Mouse (Mus musculus): Measurements from ENCODE around the gene Lsr.
"Not testable (repeated sequence)": the region's sequence is repeated elsewhere in the genome, so short reads cannot be mapped to it uniquely, and the experiment has no call there.

Gene Lsr

DNA sequence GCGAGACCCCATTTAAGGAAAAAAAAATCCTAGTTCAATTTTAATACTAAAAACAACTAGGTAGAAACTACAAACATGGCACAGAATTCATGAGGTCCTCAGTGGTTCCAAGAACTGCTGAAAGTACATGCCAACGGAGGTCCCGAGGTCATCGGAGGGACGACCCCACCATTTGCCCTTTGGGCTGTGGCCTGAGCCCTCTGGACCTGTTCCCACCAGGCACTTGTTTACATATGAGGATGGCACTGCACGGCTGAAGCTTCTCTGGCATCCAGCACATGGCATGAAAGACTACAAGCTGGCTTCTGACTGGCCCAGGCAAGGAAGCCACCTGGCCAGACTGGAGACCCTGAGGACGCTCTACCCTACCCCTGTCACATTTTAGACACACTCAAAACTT lies 8.9 kb downstream of the Lsr start:
- in situ Hi-C loops (cut with MboI, MseI), result no loop called here

GRCm38 (mm10) chr7:30962862-30963261 lies 10.4 kb downstream of the Lsr start:
- in situ Hi-C loops (cut with MboI, MseI), result no loop called here

DNA sequence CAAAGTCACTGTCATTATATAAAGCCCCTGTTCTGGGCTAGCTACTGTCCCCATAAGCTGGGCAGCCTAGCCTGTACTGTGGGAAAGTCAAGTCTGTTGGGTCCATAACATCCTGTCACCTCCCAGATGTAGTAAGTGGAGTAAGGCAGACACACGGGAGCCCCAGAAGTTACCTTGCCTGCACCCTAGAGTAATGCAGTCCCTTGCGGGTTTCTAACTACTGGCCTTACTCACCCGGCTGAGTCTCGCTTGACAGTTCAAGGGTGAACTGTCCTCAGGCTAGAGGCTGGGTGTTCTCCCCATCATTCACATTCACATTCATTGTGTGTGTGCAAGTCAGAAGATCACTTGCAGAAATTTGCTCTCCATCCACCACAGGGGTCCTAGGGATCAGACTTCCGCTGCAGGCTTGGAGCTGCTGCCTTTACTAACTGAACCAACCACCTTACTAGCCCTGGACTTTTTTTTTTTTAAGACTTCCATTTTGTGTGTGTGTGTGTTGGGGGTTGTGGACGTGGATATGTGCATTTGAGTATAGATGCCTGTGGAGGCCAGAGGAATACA lies 13.4 kb downstream of the Lsr start:
- in situ Hi-C loops (cut with MboI, MseI), result loop anchor here (10.0 kb wide), 1 partner anchor 305 kb away; the partner anchor contains the start of gene Rbm42

DNA sequence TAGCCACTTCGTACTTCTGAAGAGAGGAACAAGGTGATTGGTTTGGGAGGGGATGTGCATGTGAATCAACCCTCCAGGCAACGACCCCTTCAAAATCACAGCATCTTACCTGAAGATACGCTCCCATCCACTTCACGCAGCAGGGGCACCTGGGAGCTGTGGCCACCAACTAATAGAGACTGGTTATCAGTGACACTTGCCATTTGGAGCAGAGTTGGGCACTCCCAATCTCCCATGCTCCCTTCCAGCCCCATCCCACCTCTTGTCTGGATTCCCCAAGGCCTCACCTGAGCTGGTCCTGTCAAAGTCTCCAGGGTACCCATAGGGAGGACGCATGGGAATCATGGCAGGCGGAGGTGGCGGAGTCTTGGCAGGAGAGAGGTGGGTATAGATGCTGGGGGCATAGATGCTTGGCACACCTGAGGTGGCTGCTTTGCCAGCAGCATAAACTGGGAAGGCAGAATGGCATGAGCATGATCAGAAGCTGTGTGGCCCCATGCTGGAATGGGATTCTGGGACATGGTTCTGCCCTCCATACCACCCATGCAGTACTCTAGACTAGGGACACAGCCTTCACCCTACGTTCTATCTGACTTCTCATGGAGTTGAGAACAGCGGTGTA lies 14.3 kb downstream of the Lsr start:
- in situ Hi-C loops (cut with MboI, MseI), result loop anchor here (10.0 kb wide), 1 partner anchor 304 kb away; the partner anchor contains the start of gene Rbm42

DNA sequence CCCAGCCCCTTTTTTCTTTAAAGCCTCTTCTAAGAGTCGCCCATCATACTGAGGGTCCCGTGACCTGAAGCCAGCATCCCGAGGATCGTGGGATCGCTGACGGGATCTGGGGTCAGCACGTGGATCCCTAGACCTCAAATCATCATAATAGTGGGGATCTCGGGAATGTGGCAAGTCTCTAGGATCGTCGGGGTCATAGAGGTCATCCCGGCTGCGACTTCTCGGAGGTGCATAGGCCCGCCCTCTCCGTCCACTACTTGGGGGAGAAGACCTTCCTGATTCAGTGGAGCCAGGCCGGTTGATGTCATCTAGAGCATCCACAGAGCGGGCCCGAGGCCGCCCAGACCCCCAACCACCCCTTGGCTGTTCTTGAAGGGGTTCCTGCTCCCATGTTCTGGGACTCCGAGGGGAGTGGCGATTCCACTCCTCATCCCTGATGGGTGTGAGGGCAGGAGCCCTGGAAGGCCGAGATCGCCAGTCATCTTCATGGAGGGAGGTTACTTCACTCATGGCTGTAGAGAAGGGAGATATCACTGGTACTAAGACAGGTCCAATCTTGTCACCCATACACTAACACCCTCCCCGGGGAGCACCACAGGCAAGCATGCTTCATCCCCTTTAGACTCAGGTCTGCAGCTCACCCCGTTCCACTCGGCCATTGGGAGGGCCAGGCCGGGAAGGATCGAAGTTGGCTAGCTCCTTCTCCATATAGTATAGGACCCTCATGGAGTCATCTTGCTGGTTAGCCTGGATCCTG lies 15.0 kb downstream of the Lsr start:
- in situ Hi-C loops (cut with MboI, MseI), result loop anchor here (10.0 kb wide), 1 partner anchor 303 kb away; the partner anchor contains the start of gene Rbm42

- in situ Hi-C loops (cut with MboI, MseI), result loop anchor here (10.0 kb wide), 1 partner anchor 303 kb away; the partner anchor contains the start of gene Rbm42
Observed at GRCm38 (mm10) chr7:30957367-30957783, 15.9 kb downstream of the Lsr start.

DNA sequence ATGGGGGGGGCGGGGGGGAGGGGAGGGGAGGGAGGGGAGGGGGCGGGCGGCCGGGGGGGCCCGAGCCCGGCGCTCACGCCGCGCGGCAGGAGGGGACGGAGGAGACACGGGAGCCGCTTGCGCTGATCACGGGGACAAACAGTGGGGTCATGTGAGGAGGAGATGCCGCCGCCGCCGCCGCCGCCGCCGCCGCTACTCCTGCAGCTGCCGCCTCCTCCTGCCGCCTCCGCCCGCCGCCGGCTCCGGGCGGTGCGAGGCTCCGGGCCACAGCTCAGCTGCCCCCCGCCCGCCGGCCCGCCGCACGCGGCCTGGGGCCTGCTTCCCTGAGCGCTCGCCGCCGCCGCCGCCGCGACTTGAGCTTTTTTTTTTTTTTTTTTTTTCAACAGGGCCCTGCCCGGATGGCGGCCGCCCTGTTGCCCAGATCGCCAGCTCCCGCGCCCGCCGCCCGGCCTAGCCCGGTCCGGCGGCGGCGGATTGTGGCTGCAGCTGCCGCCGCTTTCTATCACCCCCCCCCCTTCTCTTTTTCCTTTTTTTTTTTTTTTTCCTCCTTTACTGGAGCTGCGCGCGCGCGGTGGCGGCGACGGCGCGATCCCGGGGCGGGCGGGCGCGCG lies 16.4 kb downstream of the Lsr start, which contains the start of gene Usf2:
Usf2 (minus strand) TSS at position 48 of the 611 bp plus-strand sequence.
- in situ Hi-C loops (cut with MboI, MseI), result loop anchor here (10.0 kb wide), 1 partner anchor 302 kb away; the partner anchor contains the start of gene Rbm42

DNA sequence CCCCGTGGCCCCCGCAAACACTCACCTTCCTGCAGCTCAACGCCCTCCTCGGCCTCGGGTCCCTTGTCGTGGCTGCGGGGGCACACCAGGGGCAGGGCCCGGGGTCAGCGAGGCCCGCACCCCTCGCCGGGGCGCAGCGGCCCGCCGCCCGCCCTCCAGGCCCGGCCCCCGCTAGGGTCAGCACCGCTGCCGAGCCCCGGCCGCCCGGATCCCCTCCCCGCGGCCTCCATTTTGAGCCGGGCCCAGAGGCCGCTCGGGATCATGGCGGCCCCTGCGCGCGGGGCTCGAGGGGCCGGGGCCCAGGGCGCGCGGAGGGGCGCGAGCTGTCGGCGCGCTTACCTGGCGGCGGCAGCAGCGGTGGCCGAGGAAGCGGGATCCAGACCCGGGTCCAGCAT lies 16.9 kb downstream of the Lsr start:
- in situ Hi-C loops (cut with MboI, MseI), result loop anchor here (10.0 kb wide), 1 partner anchor 302 kb away; the partner anchor contains the start of gene Rbm42

DNA sequence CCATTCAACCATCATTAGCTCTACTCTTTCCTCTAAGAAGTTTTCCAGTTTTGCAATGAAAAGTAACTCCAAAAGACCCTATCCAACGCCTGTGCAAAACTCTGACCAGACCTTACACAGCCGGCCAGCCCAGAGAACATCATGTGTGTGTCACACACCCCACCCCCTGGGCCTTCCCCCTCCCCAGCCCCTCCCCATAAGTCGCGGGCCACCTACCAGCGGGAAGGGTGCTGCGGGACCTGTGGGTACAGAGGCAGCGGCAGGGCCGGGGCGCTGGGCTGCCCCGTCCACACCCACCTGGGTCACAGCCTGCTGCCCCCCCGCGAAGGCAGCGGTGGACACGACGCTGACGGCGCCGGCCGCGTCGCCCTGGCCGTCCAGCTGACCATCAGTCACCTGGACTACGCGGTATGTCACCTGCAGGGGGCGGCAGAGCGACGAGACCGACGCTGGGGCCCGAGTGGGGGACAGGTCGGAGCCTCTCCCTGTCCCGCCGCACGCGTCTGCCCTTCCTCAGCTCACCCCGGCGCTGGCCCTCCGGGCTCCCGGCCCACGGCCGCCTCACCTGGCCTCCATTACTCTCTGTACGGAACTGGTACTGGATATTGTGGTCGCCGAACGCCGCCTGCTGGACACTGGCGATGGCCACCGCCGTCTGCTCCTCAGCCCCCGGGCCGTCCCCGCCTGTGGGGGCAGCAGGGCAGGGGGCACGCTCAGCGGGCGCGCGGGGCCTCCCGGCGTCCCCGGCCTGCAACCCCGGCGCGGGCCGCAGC lies 17.5 kb downstream of the Lsr start:
- in situ Hi-C loops (cut with MboI, MseI), result loop anchor here (10.0 kb wide), 1 partner anchor 301 kb away; the partner anchor contains the start of gene Rbm42

DNA sequence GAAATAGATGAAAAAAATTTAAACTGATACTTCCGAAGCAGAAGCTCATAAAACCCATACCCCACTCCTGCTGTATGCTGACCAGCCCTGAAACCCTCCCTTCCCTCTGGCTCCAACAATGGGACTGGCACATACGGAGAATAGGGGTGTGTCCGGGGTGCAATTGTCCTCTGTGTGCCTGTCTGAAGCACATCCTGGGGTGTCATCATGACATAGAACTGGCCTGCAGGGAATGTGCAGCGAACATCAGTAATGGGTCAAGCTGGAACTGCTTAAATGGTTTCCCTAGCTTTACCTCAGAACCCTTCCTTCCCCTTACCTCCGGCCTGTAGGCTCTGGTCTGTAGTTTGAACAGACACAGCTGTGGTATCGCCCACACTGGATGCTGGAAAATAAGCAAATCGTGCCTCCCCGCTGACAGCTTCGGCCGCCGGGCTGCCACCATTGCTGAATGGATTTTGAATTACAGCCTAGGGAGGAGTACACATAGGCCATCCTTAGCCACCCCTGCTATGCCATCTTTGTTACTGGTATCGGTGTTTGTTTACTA lies 18.2 kb downstream of the Lsr start:
- in situ Hi-C loops (cut with MboI, MseI), result loop anchor here (10.0 kb wide), 1 partner anchor 300 kb away; the partner anchor contains the start of gene Rbm42

DNA sequence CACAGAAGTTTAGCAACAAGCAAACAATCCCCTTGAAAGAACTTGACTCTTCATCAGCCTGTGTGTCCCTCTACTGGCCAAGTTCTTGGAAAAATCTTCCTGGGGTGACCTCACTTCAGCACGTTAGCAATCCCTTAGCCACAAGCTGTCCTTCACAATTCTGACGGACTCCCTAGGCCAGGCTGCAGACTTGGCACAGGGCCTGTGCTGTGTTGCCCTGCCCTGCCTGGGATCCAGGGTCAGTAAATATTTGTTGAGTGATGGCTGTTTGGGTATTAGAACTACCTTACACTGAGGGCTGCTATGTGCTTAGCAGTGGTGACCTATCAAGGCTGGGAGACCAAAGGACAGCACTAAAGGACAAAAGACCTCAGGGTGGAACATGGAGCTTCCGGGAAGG lies 19.2 kb downstream of the Lsr start:
- in situ Hi-C loops (cut with MboI, MseI), result loop anchor here (10.0 kb wide), 1 partner anchor 299 kb away; the partner anchor contains the start of gene Rbm42

GRCm38 (mm10) chr7:30953459-30953858 lies 19.8 kb downstream of the Lsr start:
- in situ Hi-C loops (cut with MboI, MseI), result loop anchor here (10.0 kb wide), 1 partner anchor 299 kb away; the partner anchor contains the start of gene Rbm42

GRCm38 (mm10) chr7:30952441-30953265 lies 20.6 kb downstream of the Lsr start:
- in situ Hi-C loops (cut with MboI, MseI), result loop anchor here (10.0 kb wide), 1 partner anchor 298 kb away; the partner anchor contains the start of gene Rbm42

- in situ Hi-C loops (cut with MboI, MseI), result loop anchor here (10.0 kb wide), 1 partner anchor 295 kb away; the partner anchor contains the start of gene Rbm42
Observed at GRCm38 (mm10) chr7:30949902-30950301, 23.4 kb downstream of the Lsr start.

- in situ Hi-C loops (cut with MboI, MseI), result no loop called here
Observed at GRCm38 (mm10) chr7:30945876-30946275, 27.4 kb downstream of the Lsr start.

DNA sequence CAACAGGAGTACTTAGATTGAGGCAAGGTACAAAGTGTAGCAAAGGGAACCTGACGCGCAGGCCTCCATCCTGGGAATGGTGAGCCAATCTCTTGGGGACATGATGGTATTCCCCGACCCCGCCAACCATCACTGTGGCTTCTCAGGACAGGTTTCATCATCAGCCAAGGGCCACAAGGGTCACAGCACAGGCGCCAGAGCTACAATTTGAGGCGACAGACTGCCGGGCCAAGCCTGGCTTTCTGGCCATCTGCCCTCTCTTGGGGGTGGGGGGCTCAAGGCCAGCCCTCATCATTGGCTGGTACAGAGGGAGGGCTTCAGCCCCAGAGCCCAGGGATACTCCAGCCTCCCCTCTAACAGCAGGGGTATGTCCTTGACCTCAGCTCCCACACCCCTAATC lies 27.8 kb downstream of the Lsr start:
- in situ Hi-C loops (cut with MboI, MseI), result not testable (repeated sequence)

DNA sequence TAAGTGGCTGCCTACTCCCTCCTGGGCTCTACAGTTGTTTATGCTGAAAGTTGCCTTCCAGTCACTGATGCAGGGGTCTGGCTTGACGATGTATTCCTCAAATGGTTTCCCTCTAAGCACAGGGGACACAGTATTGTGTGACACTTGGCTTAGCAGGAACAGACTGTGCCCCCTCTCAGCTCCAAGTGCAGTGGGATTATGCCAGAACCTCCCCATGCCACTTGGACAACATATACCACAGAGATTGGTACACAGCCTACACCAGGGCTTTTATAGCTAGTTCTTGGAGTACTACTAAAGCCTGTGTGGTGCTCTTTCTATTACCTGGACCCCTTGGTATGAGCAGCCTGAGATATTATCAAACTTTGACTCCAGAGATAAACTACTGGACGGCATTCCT lies 28.6 kb downstream of the Lsr start:
- in situ Hi-C loops (cut with MboI, MseI), result not testable (repeated sequence)

GRCm38 (mm10) chr7:30943909-30944635 lies 29.2 kb downstream of the Lsr start, which contains the start of gene Hamp:
TSS of gene Hamp (minus strand) at chr7:30944032.
- in situ Hi-C loops (cut with MboI, MseI), result no loop called here

GRCm38 (mm10) chr7:30942365-30942764 lies 30.9 kb downstream of the Lsr start:
- in situ Hi-C loops (cut with MboI, MseI), result not testable (repeated sequence)

Measured in T-helper 2 cell (primary cell).